Mouse (Mus musculus) small intestine, adult 2 months (tissue): ENCODE data around the gene C130032M10Rik.

ENCODE experiments used
- CTCF ChIP-seq: fragments of 200-500 bp; IDR thresholded peaks from 2 replicates; pipeline ENCODE4 v1.5.1; 2012; ENCODE audit warnings: low read depth, mild to moderate bottlenecking, control low read depth, inconsistent platforms, low read length, moderate library complexity, mixed read lengths; ENCODE audit not compliant: insufficient replicate concordance, insufficient read length; ENCODE audit errors: extremely low read depth
- POLR2A ChIP-seq: fragments of 200-500 bp; IDR thresholded peaks from 2 replicates; pipeline ENCODE4 v1.6.1; 2012; ENCODE audit warnings: low read depth, mild to moderate bottlenecking, control low read depth, inconsistent platforms, low read length, moderate library complexity

DNA sequence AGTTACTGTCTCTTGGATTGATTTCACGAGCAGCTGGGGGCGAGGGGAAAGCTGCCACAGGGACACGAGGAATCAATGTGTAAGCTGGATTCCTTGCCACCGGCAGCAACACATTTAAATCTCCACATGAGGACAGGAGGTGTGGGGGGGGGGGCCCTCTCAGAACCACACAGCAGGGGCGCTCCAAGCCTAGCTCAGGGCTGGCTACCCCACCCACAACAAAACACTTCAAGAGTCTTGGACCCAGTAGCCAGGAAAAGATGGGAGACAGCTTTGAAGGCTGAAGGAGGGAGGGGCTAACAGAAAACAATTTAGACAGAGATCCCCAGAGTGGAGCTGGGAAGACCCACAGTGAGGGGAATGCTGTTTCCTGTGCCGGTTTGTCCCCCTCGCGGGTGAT lies 10.4 kb downstream of the C130032M10Rik start:
- TF ChIP-seq CTCF = no peak
- no peak for TF ChIP-seq POLR2A
